Mouse (Mus musculus): ENCODE results near the gene Atr. TPM values are rescaled to one million over a fixed set of nuclear protein-coding genes. Genes with fewer than 3 reads are reported as not detected.

The Atr gene
- polyA plus RNA-seq (2015; fragmentation: Nextera tagmentation; extraction: Ambion mirVana): 12.5 and 14.0 TPM in 2 replicates

- whole genome bisulfite sequencing: under 1% methylated on average over 66 of the region's 69 CpGs
- ATAC-seq (ENCODE audit: insufficient read depth, low FRiP score): peak; percentile 96
- H3K27ac ChIP-seq (ENCODE audit: low read length): peak within 1 kb of the TSS; percentile 48
Measured at GRCm38 (mm10) chr9:95857414-95858026, at the start of gene Atr. Gene Atr (plus strand): TSS chr9:95857597.

GRCm38 (mm10) chr9:95809596-95809995 is 47.8 kb upstream of the Atr start:
- H3K9me3 ChIP-seq (replicated peaks; ENCODE audit: control insufficient read depth, low read length): no peaks in the 10 kb centered on the region
- H3K27me3 ChIP-seq (ENCODE audit: control insufficient read depth, insufficient read depth, low read length): no peaks in the 10 kb centered on the region
- no peak overlapping the region for H3K27ac ChIP-seq (ENCODE audit: low read length)
- H3K36me3 ChIP-seq (ENCODE audit: control insufficient read depth, insufficient read depth, low read length): no peaks in the 10 kb centered on the region
- 78% methylated on average over 4 of the region's 4 CpGs for WGBS
- H3K4me1 ChIP-seq (ENCODE audit: control insufficient read depth, insufficient read depth, low read length): no peaks in the 10 kb centered on the region
- H3K4me2 ChIP-seq (ENCODE audit: low read depth, low read length): no peak overlapping the region
- no peak overlapping the region for H3K4me3 ChIP-seq (replicated peaks; ENCODE audit: low read length)
- H3K9ac ChIP-seq (ENCODE audit: low read length): no peak overlapping the region
- no peak for ATAC-seq (ENCODE audit: insufficient read depth, low FRiP score)

More at GRCm38 (mm10) chr9:95857414-95858026, at the start of gene Atr:
- Histone ChIP-seq H3K36me3 (ENCODE audit: control insufficient read depth, insufficient read depth, low read length) (no peaks in the 10 kb centered on the region), H3K4me1 (ENCODE audit: control insufficient read depth, insufficient read depth, low read length) (no peaks in the 10 kb centered on the region), H3K4me3 (replicated peaks; ENCODE audit: low read length) (peak within 1 kb of the TSS; percentile 84), H3K9me3 (replicated peaks; ENCODE audit: control insufficient read depth, low read length) (no peaks in the 10 kb centered on the region), H3K27me3 (ENCODE audit: control insufficient read depth, insufficient read depth, low read length) (no peaks in the 10 kb centered on the region), H3K9ac (ENCODE audit: low read length) (peak within 1 kb of the TSS; percentile 84), H3K4me2 (ENCODE audit: low read depth, low read length) (peak within 1 kb of the TSS; percentile 75)

- no peaks in the 10 kb centered on the region for H3K4me1 ChIP-seq (ENCODE audit: control insufficient read depth, insufficient read depth, low read length)
- H3K27me3 ChIP-seq (ENCODE audit: control insufficient read depth, insufficient read depth, low read length): no peaks in the 10 kb centered on the region
- no peak overlapping the region for H3K4me3 ChIP-seq (replicated peaks; ENCODE audit: low read length)
- H3K27ac ChIP-seq (ENCODE audit: low read length): no peak overlapping the region
- 91% methylated on average over 4 of the region's 4 CpGs for WGBS
- H3K9me3 ChIP-seq (replicated peaks; ENCODE audit: control insufficient read depth, low read length): no peaks in the 10 kb centered on the region
- H3K9ac ChIP-seq (ENCODE audit: low read length): no peak overlapping the region
- H3K36me3 ChIP-seq (ENCODE audit: control insufficient read depth, insufficient read depth, low read length): no peaks in the 10 kb centered on the region
- no peak overlapping the region for H3K4me2 ChIP-seq (ENCODE audit: low read depth, low read length)
- ATAC-seq (ENCODE audit: insufficient read depth, low FRiP score): no peak
Measured at GRCm38 (mm10) chr9:95811817-95812216, 45.6 kb upstream of the Atr start.

GRCm38 (mm10) chr9:95813721-95814531 is 43.5 kb upstream of the Atr start:
- Histone ChIP-seq H3K4me3 (replicated peaks; ENCODE audit: low read length) (no peak overlapping the region), H3K9ac (ENCODE audit: low read length) (no peak overlapping the region), H3K27ac (ENCODE audit: low read length) (peak overlapping the region; percentile 55; the same call in 1 of the 2 replicates), H3K4me2 (ENCODE audit: low read depth, low read length) (no peak overlapping the region), H3K4me1 (ENCODE audit: control insufficient read depth, insufficient read depth, low read length) (no peaks in the 10 kb centered on the region), H3K9me3 (replicated peaks; ENCODE audit: control insufficient read depth, low read length) (no peaks in the 10 kb centered on the region), H3K27me3 (ENCODE audit: control insufficient read depth, insufficient read depth, low read length) (no peaks in the 10 kb centered on the region), H3K36me3 (ENCODE audit: control insufficient read depth, insufficient read depth, low read length) (no peaks in the 10 kb centered on the region)
- 65% methylated on average over 20 of the region's 20 CpGs for WGBS
- no peak for ATAC-seq (ENCODE audit: insufficient read depth, low FRiP score)

- 0 out of 2 replicates have a peak overlapping the region, but pooled peaks have one; percentile 53 for H3K27ac ChIP-seq (ENCODE audit: low read length)
- no peak overlapping the region for H3K4me2 ChIP-seq (ENCODE audit: low read depth, low read length)
- no peaks in the 10 kb centered on the region for H3K4me1 ChIP-seq (ENCODE audit: control insufficient read depth, insufficient read depth, low read length)
- H3K27me3 ChIP-seq (ENCODE audit: control insufficient read depth, insufficient read depth, low read length): no peaks in the 10 kb centered on the region
- 0 out of 2 replicates have a peak, but pooled peaks have one; percentile 26 for ATAC-seq (ENCODE audit: insufficient read depth, low FRiP score)
- no peak overlapping the region for H3K4me3 ChIP-seq (replicated peaks; ENCODE audit: low read length)
- no peak overlapping the region for H3K9ac ChIP-seq (ENCODE audit: low read length)
- no peaks in the 10 kb centered on the region for H3K36me3 ChIP-seq (ENCODE audit: control insufficient read depth, insufficient read depth, low read length)
- no peaks in the 10 kb centered on the region for H3K9me3 ChIP-seq (replicated peaks; ENCODE audit: control insufficient read depth, low read length)
- 71% methylated on average over 11 of the region's 11 CpGs for WGBS
Measured at GRCm38 (mm10) chr9:95815015-95815673, 42.3 kb upstream of the Atr start.

- Histone ChIP-seq H3K36me3 (ENCODE audit: control insufficient read depth, insufficient read depth, low read length) (no peaks in the 10 kb centered on the region), H3K4me2 (ENCODE audit: low read depth, low read length) (no peak overlapping the region), H3K27me3 (ENCODE audit: control insufficient read depth, insufficient read depth, low read length) (no peaks in the 10 kb centered on the region), H3K4me3 (replicated peaks; ENCODE audit: low read length) (no peak overlapping the region), H3K9ac (ENCODE audit: low read length) (no peak overlapping the region), H3K4me1 (ENCODE audit: control insufficient read depth, insufficient read depth, low read length) (no peaks in the 10 kb centered on the region), H3K9me3 (replicated peaks; ENCODE audit: control insufficient read depth, low read length) (no peaks in the 10 kb centered on the region), H3K27ac (ENCODE audit: low read length) (no peak overlapping the region)
- ATAC-seq (ENCODE audit: insufficient read depth, low FRiP score): no peak
- 69% methylated on average over 4 of the region's 4 CpGs for WGBS
Measured at GRCm38 (mm10) chr9:95815706-95816105, 41.7 kb upstream of the Atr start.

GRCm38 (mm10) chr9:95822531-95822930 is 34.9 kb upstream of the Atr start:
- no peaks in the 10 kb centered on the region for H3K9me3 ChIP-seq (replicated peaks; ENCODE audit: control insufficient read depth, low read length)
- no peak overlapping the region for H3K27ac ChIP-seq (ENCODE audit: low read length)
- no peak overlapping the region for H3K4me3 ChIP-seq (replicated peaks; ENCODE audit: low read length)
- ATAC-seq (ENCODE audit: insufficient read depth, low FRiP score): no peak
- no peak overlapping the region for H3K9ac ChIP-seq (ENCODE audit: low read length)
- no peaks in the 10 kb centered on the region for H3K4me1 ChIP-seq (ENCODE audit: control insufficient read depth, insufficient read depth, low read length)
- no peak overlapping the region for H3K4me2 ChIP-seq (ENCODE audit: low read depth, low read length)
- WGBS: 80% methylated on average over 7 of the region's 7 CpGs
- no peaks in the 10 kb centered on the region for H3K36me3 ChIP-seq (ENCODE audit: control insufficient read depth, insufficient read depth, low read length)
- H3K27me3 ChIP-seq (ENCODE audit: control insufficient read depth, insufficient read depth, low read length): no peaks in the 10 kb centered on the region

GRCm38 (mm10) chr9:95827565-95827964 is 29.8 kb upstream of the Atr start:
- no peak for ATAC-seq (ENCODE audit: insufficient read depth, low FRiP score)
- no peak overlapping the region for H3K9ac ChIP-seq (ENCODE audit: low read length)
- 0 out of 2 replicates have a peak, but pooled peaks cover 3% of the 10 kb centered on the region for H3K4me1 ChIP-seq (ENCODE audit: control insufficient read depth, insufficient read depth, low read length)
- no peaks in the 10 kb centered on the region for H3K27me3 ChIP-seq (ENCODE audit: control insufficient read depth, insufficient read depth, low read length)
- H3K9me3 ChIP-seq (replicated peaks; ENCODE audit: control insufficient read depth, low read length): no peaks in the 10 kb centered on the region
- 88% methylated on average over 5 of the region's 5 CpGs for WGBS
- H3K4me3 ChIP-seq (replicated peaks; ENCODE audit: low read length): no peak overlapping the region
- H3K27ac ChIP-seq (ENCODE audit: low read length): no peak overlapping the region
- H3K36me3 ChIP-seq (ENCODE audit: control insufficient read depth, insufficient read depth, low read length): no peaks in the 10 kb centered on the region
- H3K4me2 ChIP-seq (ENCODE audit: low read depth, low read length): no peak overlapping the region

GRCm38 (mm10) chr9:95832758-95833157 is 24.6 kb upstream of the Atr start:
- Histone ChIP-seq H3K27ac (ENCODE audit: low read length) (no peak overlapping the region), H3K4me1 (ENCODE audit: control insufficient read depth, insufficient read depth, low read length) (0 out of 2 replicates have a peak, but pooled peaks cover 3% of the 10 kb centered on the region), H3K4me2 (ENCODE audit: low read depth, low read length) (no peak overlapping the region), H3K9me3 (replicated peaks; ENCODE audit: control insufficient read depth, low read length) (no peaks in the 10 kb centered on the region), H3K9ac (ENCODE audit: low read length) (no peak overlapping the region), H3K36me3 (ENCODE audit: control insufficient read depth, insufficient read depth, low read length) (no peaks in the 10 kb centered on the region), H3K27me3 (ENCODE audit: control insufficient read depth, insufficient read depth, low read length) (no peaks in the 10 kb centered on the region), H3K4me3 (replicated peaks; ENCODE audit: low read length) (no peak overlapping the region)
- WGBS: 89% methylated on average over 3 of the region's 3 CpGs
- no peak for ATAC-seq (ENCODE audit: insufficient read depth, low FRiP score)
